Mouse (Mus musculus) urinary bladder, postnatal 4 days (tissue): ENCODE measurements at regions not wholly inside any gene's neighbourhood (a gene's known extent, or its start where the extent isn't known, plus 50 kb on each side); places are given as distances from the start of the nearest gene placed in this dataset.

Experiments
- DNase-seq, 2 experiments: peaks; one replicate each; pipeline ENCODE4 v3.0.0; 2021 to 2022; ENCODE audit warnings: low spot score in 2 of 2

GRCm38 (mm10) chrX:4899187-4899586 lies 52.7 kb upstream of the Btbd35f27 start:
- DNase-seq, result peak in 1 of 2 experiments; percentile 49
